ENCODE assay signal across 15 mouse cellular contexts in genomic region chr11:90363821-90364497, GRCm38 (mm10). TPM values are rescaled to one million over a fixed set of nuclear protein-coding genes. Genes with fewer than 3 reads are reported as not detected.
DNase-seq lines count a peak whose midpoint lies in the region; ATAC-seq and TF ChIP-seq lines count a peak whose summit lies in the region.
"Had no signal": no experiment of that assay in that cellular context is flagged by ENCODE, and none has a peak within 500 bp of the region (broad histone marks: within the 10 kb centered on the region; RNA-seq: fewer than 3 reads in every experiment).

No protein-coding gene starts in this region.

- 62% methylated on average over 10 of the region's 10 CpGs for WGBS in liver, postnatal 0 days (ENCODE audit: insufficient replicate concordance)

- DNase-seq in adrenal gland, adult (ENCODE audit: inconsistent age in 2 of 2, low spot score in 1 of 2): peak; percentile 61 to 84
- DNase-seq in adrenal gland, postnatal 4 days (ENCODE audit: low spot score in 2 of 2): no peak
- peak; percentile 76 for DNase-seq in kidney, postnatal 14 days
- DNase-seq in liver, postnatal 0 days: peak; percentile 62
- no peak for DNase-seq in urinary bladder, postnatal 36 days (ENCODE audit: low spot score in 2 of 2)
- DNase-seq in spleen, adult 12 weeks (ENCODE audit: low spot score): no peak
- DNase-seq in layer of hippocampus, adult 11-12 months (ENCODE audit: low spot score): no peak
- DNase-seq: cerebellum, adult 8-10 months had no signal

- peak overlapping the region; percentile 74 for H3K27ac ChIP-seq in brown adipose tissue, adult 24 weeks (replicated peaks; ENCODE audit: low read depth, low read length)
- peak overlapping the region; percentile 89 for H3K27ac ChIP-seq in liver, postnatal 0 days (ENCODE audit: low read depth)
- H3K27ac ChIP-seq: forebrain, embryonic 12.5 days; heart, embryonic 13.5 days; hindbrain, embryonic 12.5 days had no signal

- H3K9ac ChIP-seq in liver, postnatal 0 days (replicated peaks): no peak overlapping the region
- H3K9ac ChIP-seq: forebrain, embryonic 12.5 days; heart, embryonic 13.5 days; hindbrain, embryonic 12.5 days; lung, embryonic 14.5 days had no signal

- H3K4me2 ChIP-seq in liver, postnatal 0 days (ENCODE audit: low read depth, low read length): no peak overlapping the region
- H3K4me2 ChIP-seq: forebrain, embryonic 12.5 days; heart, embryonic 13.5 days; hindbrain, embryonic 12.5 days; lung, embryonic 14.5 days had no signal

- peak; percentile 97 for ATAC-seq in liver, postnatal 0 days

- H3K36me3 ChIP-seq in liver, postnatal 0 days (replicated peaks; ENCODE audit: insufficient read depth, low read length): no peaks in the 10 kb centered on the region
- H3K36me3 ChIP-seq: forebrain, embryonic 12.5 days; heart, embryonic 13.5 days; hindbrain, embryonic 12.5 days had no signal

- H3K4me3 ChIP-seq in brown adipose tissue, adult 24 weeks (ENCODE audit: insufficient read depth, low read depth, low read length): no peak overlapping the region
- no peak overlapping the region for H3K4me3 ChIP-seq in liver, postnatal 0 days (ENCODE audit: low read depth, low read length)
- H3K4me3 ChIP-seq: forebrain, embryonic 12.5 days; heart, embryonic 13.5 days; hindbrain, embryonic 12.5 days had no signal

- no peak for TF ChIP-seq CTCF in liver, postnatal 0 days (IDR thresholded peaks at IDR 0.05; ENCODE audit: low read depth)

- TF ChIP-seq EP300 in liver, postnatal 0 days (IDR thresholded peaks at IDR 0.05; ENCODE audit: low read depth): peak; percentile 73

- no peaks in the 10 kb centered on the region for H3K9me3 ChIP-seq in liver, postnatal 0 days (ENCODE audit: low read length)
- H3K9me3 ChIP-seq: forebrain, embryonic 12.5 days; heart, embryonic 13.5 days; hindbrain, embryonic 12.5 days had no signal

- peaks cover 14% of the 10 kb centered on the region for H3K4me1 ChIP-seq in brown adipose tissue, adult 24 weeks (ENCODE audit: control insufficient read depth, insufficient read depth, insufficient read length, low read length)
- H3K4me1 ChIP-seq in liver, postnatal 0 days (ENCODE audit: insufficient read depth): peaks cover 24% of the 10 kb centered on the region

- H3K27me3 ChIP-seq in liver, postnatal 0 days (ENCODE audit: insufficient read depth, low read length): no peaks in the 10 kb centered on the region
- H3K27me3 ChIP-seq: heart, embryonic 13.5 days; hindbrain, embryonic 12.5 days had no signal

RNA-seq across cellular contexts. Expression of gene Hlf, which starts 26.7 kb away (rescaled TPM):
- total RNA-seq in adrenal gland, postnatal 4 days (2021): 10 to 100 TPM; 17.0 to 18.7 TPM
- 12.9 and 32.9 TPM in 2 replicates for polyA plus RNA-seq in brown adipose tissue, adult 24 weeks (2012; ENCODE audit: insufficient read depth, insufficient read length, missing spikeins)
- 8.8 and 9.6 TPM in 2 replicates for polyA plus RNA-seq in liver, postnatal 0 days (2015; fragmentation: Nextera tagmentation; extraction: Ambion mirVana)
- total RNA-seq: monocyte, adult 5-6 weeks; neutrophil, adult 5-6 weeks had no signal

Comparison
In these comparisons a context has a peak if more than half of its experiments do, and no peak if none do; other contexts are left out.
1. DNase-seq: peak in adrenal gland, adult (2 of 2), kidney, postnatal 14 days (single experiment) and liver, postnatal 0 days (single experiment); none in adrenal gland, postnatal 4 days (0 of 2), urinary bladder, postnatal 36 days (0 of 2), spleen, adult 12 weeks (single experiment) and layer of hippocampus, adult 11-12 months (single experiment).